Mouse (Mus musculus): ENCODE results near the gene Xpnpep1.

The Xpnpep1 gene

GRCm38 (mm10) chr19:53064972-53065361 lies 25.0 kb upstream of the Xpnpep1 start:
- no peak for DNase-seq

- no peak for DNase-seq
Measured at GRCm38 (mm10) chr19:53064292-53064971, 24.4 kb upstream of the Xpnpep1 start.

GRCm38 (mm10) chr19:53062046-53062445 lies 22.0 kb upstream of the Xpnpep1 start:
- DNase-seq = no peak

GRCm38 (mm10) chr19:53059344-53060111 lies 19.5 kb upstream of the Xpnpep1 start:
- no peak for DNase-seq

GRCm38 (mm10) chr19:53058726-53059334 lies 18.8 kb upstream of the Xpnpep1 start:
- DNase-seq = no peak

- DNase-seq = no peak
Measured at GRCm38 (mm10) chr19:53057980-53058725, 18.1 kb upstream of the Xpnpep1 start.

- no peak for DNase-seq
Measured at GRCm38 (mm10) chr19:53053355-53053754, 13.3 kb upstream of the Xpnpep1 start.

- DNase-seq = peak; percentile 36
Measured at GRCm38 (mm10) chr19:53052031-53052670, 12.1 kb upstream of the Xpnpep1 start.

- peak; percentile 35 for DNase-seq
Measured at GRCm38 (mm10) chr19:53051288-53051985, 11.4 kb upstream of the Xpnpep1 start.

- DNase-seq = no peak
Measured at GRCm38 (mm10) chr19:53050100-53050499, 10.1 kb upstream of the Xpnpep1 start.

GRCm38 (mm10) chr19:53047208-53047607 lies 7.2 kb upstream of the Xpnpep1 start:
- DNase-seq = no peak

- DNase-seq = no peak
Measured at GRCm38 (mm10) chr19:53043423-53044125, 3.6 kb upstream of the Xpnpep1 start.

GRCm38 (mm10) chr19:53041570-53041969 lies 1.6 kb upstream of the Xpnpep1 start:
- no peak for DNase-seq

GRCm38 (mm10) chr19:53041133-53041510 lies 1.1 kb upstream of the Xpnpep1 start:
- DNase-seq = peak; percentile 42

GRCm38 (mm10) chr19:53039090-53039489 lies 924 bp downstream of the Xpnpep1 start:
- DNase-seq = peak; percentile 84

GRCm38 (mm10) chr19:53038435-53038938 lies 1.5 kb downstream of the Xpnpep1 start:
- peak; percentile 99 for DNase-seq

- no peak for DNase-seq
Measured at GRCm38 (mm10) chr19:53037925-53038419, 2.0 kb downstream of the Xpnpep1 start.

GRCm38 (mm10) chr19:53033159-53033943 lies 6.7 kb downstream of the Xpnpep1 start:
- no peak for DNase-seq

- DNase-seq = no peak
Measured at GRCm38 (mm10) chr19:53032647-53033046, 7.4 kb downstream of the Xpnpep1 start.

- DNase-seq = no peak
Measured at GRCm38 (mm10) chr19:53031957-53032371, 8.1 kb downstream of the Xpnpep1 start.
